Mouse (Mus musculus) hindbrain, embryonic 14.5 days (tissue): ENCODE data around the gene 4930442H23Rik. TPM values are rescaled to one million over a fixed set of nuclear protein-coding genes. Genes with fewer than 3 reads are reported as not detected.

Experiments used
- polyA plus RNA-seq: library from polyadenylated mRNA; unstranded; fragments of >200 nt; fragmentation: Nextera tagmentation; extraction: Ambion mirVana; gene quantifications from 2 replicates; pipeline ENCODE4 v1.2.1, GENCODE M21; 2014

4930442H23Rik gene
- polyA plus RNA-seq, 1 experiment from 2014 or later = not detected

Other genes with a start within 250 kb of the 4930442H23Rik start
- gene Gng7, start 168.9 kb downstream of the 4930442H23Rik start, polyA plus RNA-seq = 17.7 and 20.9 TPM in 2 replicates
- gene Diras1, start 158.2 kb downstream of the 4930442H23Rik start, polyA plus RNA-seq = 29.7 and 32.2 TPM in 2 replicates
- gene Slc39a3, start 146.4 kb downstream of the 4930442H23Rik start, polyA plus RNA-seq = 33.7 and 33.8 TPM in 2 replicates
- gene Sgta, start 123.7 kb downstream of the 4930442H23Rik start, polyA plus RNA-seq = 260 and 276 TPM in 2 replicates
- gene Thop1, start 113.8 kb downstream of the 4930442H23Rik start, polyA plus RNA-seq = 35.9 and 37.2 TPM in 2 replicates
- gene Creb3l3, start 85.0 kb downstream of the 4930442H23Rik start, polyA plus RNA-seq = 0.09 and 0.32 TPM in 2 replicates
- gene Map2k2, start 77.9 kb downstream of the 4930442H23Rik start, polyA plus RNA-seq = 222 and 230 TPM in 2 replicates
- gene Zbtb7a, start 48.6 kb downstream of the 4930442H23Rik start, polyA plus RNA-seq = 12.4 and 14.4 TPM in 2 replicates
- gene Pias4, start 15.9 kb downstream of the 4930442H23Rik start, polyA plus RNA-seq = 43.7 and 48.3 TPM in 2 replicates
- 413 and 447 TPM in 2 replicates for gene Eef2, start 7.2 kb downstream of the 4930442H23Rik start, polyA plus RNA-seq
- gene Dapk3, start 844 bp downstream of the 4930442H23Rik start, polyA plus RNA-seq = 68.2 and 76.7 TPM in 2 replicates
- gene Nmrk2, start 18.2 kb upstream of the 4930442H23Rik start, polyA plus RNA-seq = 0.14 TPM in 1 of 2 replicates, not detected in the other
- 80.2 and 83.1 TPM in 2 replicates for gene Atcay, start 47.0 kb upstream of the 4930442H23Rik start, polyA plus RNA-seq
- gene Zfr2, start 49.3 kb upstream of the 4930442H23Rik start, polyA plus RNA-seq = 24.2 and 25.4 TPM in 2 replicates
- 30.2 and 37.0 TPM in 2 replicates for gene Matk, start 69.1 kb upstream of the 4930442H23Rik start, polyA plus RNA-seq
- 136 and 142 TPM in 2 replicates for gene Mrpl54, start 83.1 kb upstream of the 4930442H23Rik start, polyA plus RNA-seq
- 26.4 and 31.5 TPM in 2 replicates for gene Apba3, start 83.1 kb upstream of the 4930442H23Rik start, polyA plus RNA-seq
- gene Tjp3, start 107.7 kb upstream of the 4930442H23Rik start, polyA plus RNA-seq = 3.9 and 6.0 TPM in 2 replicates
- gene Pip5k1c, start 109.1 kb upstream of the 4930442H23Rik start, polyA plus RNA-seq = 137 and 151 TPM in 2 replicates
- gene Cactin, start 137.3 kb upstream of the 4930442H23Rik start, polyA plus RNA-seq = 18.7 and 20.6 TPM in 2 replicates
- 4.3 and 5.4 TPM in 2 replicates for gene Tbxa2r, start 144.9 kb upstream of the 4930442H23Rik start, polyA plus RNA-seq
- not detected in 2 replicates for gene Gipc3, start 159.4 kb upstream of the 4930442H23Rik start, polyA plus RNA-seq
- gene Hmg20b, start 166.6 kb upstream of the 4930442H23Rik start, polyA plus RNA-seq = 29.0 and 34.0 TPM in 2 replicates
- 7.8 and 10.0 TPM in 2 replicates for gene Mfsd12, start 173.6 kb upstream of the 4930442H23Rik start, polyA plus RNA-seq
- 0.30 and 0.59 TPM in 2 replicates for gene 4930404N11Rik, start 182.0 kb upstream of the 4930442H23Rik start, polyA plus RNA-seq
- 119 and 125 TPM in 2 replicates for gene Fzr1, start 194.7 kb upstream of the 4930442H23Rik start, polyA plus RNA-seq
- gene Dohh, start 200.6 kb upstream of the 4930442H23Rik start, polyA plus RNA-seq = 68.9 TPM in 2 replicates
- 5.5 and 5.7 TPM in 2 replicates for gene Gm48551, start 200.6 kb upstream of the 4930442H23Rik start, polyA plus RNA-seq
- gene Gm48552, start 205.2 kb upstream of the 4930442H23Rik start, polyA plus RNA-seq = 1.9 and 2.2 TPM in 2 replicates
- gene Smim24, start 209.2 kb upstream of the 4930442H23Rik start, polyA plus RNA-seq = 0.84 and 1.3 TPM in 2 replicates